Comparison of ENCODE assay signal across 32 mouse cellular contexts in the genomic region with DNA sequence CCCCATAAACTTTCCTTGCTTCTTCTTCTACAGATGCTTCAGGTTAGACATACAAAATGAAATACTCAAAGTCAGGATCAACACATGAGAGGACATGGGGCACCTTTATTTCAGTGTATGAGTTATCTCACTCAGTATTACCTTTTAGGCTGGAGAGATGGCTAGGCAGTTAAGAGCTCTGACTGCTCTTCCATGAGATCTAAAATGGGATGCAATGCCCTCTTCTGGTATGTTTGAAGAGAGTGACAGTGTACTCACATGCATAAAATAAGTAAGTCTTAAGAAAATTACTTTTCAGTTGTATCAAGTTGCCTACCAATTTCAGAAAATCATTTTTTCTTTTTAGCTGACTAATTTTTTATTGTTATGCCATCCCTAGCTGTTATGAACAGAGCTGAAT. TPM values are rescaled to one million over a fixed set of nuclear protein-coding genes. Genes with fewer than 3 reads are reported as not detected.
DNase-seq lines count a peak whose midpoint lies in the region; ATAC-seq and TF ChIP-seq lines count a peak whose summit lies in the region.
"Had no signal": no experiment of that assay in that cellular context is flagged by ENCODE, and none has a peak within 500 bp of the region (broad histone marks: within the 10 kb centered on the region; RNA-seq: fewer than 3 reads in every experiment).

No protein-coding gene starts in this region.

- H3K9ac ChIP-seq in stomach, postnatal 0 days (ENCODE audit: low read length): no peak overlapping the region
- H3K9ac ChIP-seq: hindbrain, embryonic 14.5 days; kidney, embryonic 15.5 days; liver, embryonic 13.5 days; lung, embryonic 14.5 days; neural tube, embryonic 12.5 days had no signal

- H3K4me3 ChIP-seq in stomach, postnatal 0 days (ENCODE audit: low read depth, low read length): no peak overlapping the region
- H3K4me3 ChIP-seq: forebrain, embryonic 10.5 days; kidney, embryonic 15.5 days; liver, embryonic 13.5 days; neural tube, embryonic 12.5 days had no signal

- no peak overlapping the region for H3K27ac ChIP-seq in stomach, postnatal 0 days (replicated peaks)
- H3K27ac ChIP-seq: forebrain, embryonic 10.5 days; hindbrain, embryonic 14.5 days; kidney, embryonic 15.5 days; liver, embryonic 13.5 days; neural tube, embryonic 12.5 days had no signal

- H3K4me1 ChIP-seq in stomach, postnatal 0 days (replicated peaks; ENCODE audit: control insufficient read depth, insufficient read depth): no peaks in the 10 kb centered on the region
- H3K4me1 ChIP-seq: forebrain, embryonic 10.5 days; kidney, embryonic 15.5 days; liver, embryonic 13.5 days; neural tube, embryonic 12.5 days had no signal

- H3K9me3 ChIP-seq in stomach, postnatal 0 days (ENCODE audit: control insufficient read depth, low read length): no peaks in the 10 kb centered on the region
- H3K9me3 ChIP-seq: forebrain, embryonic 10.5 days; kidney, embryonic 15.5 days; liver, embryonic 13.5 days; neural tube, embryonic 12.5 days had no signal

- H3K27me3 ChIP-seq in stomach, postnatal 0 days (ENCODE audit: control insufficient read depth, insufficient read depth, low read length): no peaks in the 10 kb centered on the region
- H3K27me3 ChIP-seq: kidney, embryonic 15.5 days; liver, embryonic 13.5 days; neural tube, embryonic 12.5 days; Patski had no signal

- TF ChIP-seq CTCF in stomach, postnatal 0 days (IDR thresholded peaks at IDR 0.05; ENCODE audit: low read depth): 0 out of 2 replicates have a peak, but pooled peaks have one; percentile 7

- no peak for TF ChIP-seq EP300 in stomach, postnatal 0 days (optimal IDR thresholded peaks at IDR 0.05)

- no peak for ATAC-seq in stomach, postnatal 0 days (ENCODE audit: low FRiP score, low TSS enrichment)
- ATAC-seq: forebrain, embryonic 16.5 days; Patski had no signal

- no peaks in the 10 kb centered on the region for H3K36me3 ChIP-seq in stomach, postnatal 0 days (ENCODE audit: control insufficient read depth, insufficient read depth, low read length)
- H3K36me3 ChIP-seq: forebrain, embryonic 10.5 days; kidney, embryonic 15.5 days; liver, embryonic 13.5 days; neural tube, embryonic 12.5 days had no signal

- DNase-seq in kidney, adult 9 months: peak; percentile 3
- no peak for DNase-seq in kidney, postnatal 14 days
- peak; percentile 10 for DNase-seq in thymus, postnatal 0 days (ENCODE audit: low spot score)
- no peak for DNase-seq in thymus, postnatal 4 days
- DNase-seq in induced T-regulatory cell, adult 2 months (ENCODE audit: low read depth): peak; percentile 28
- no peak for DNase-seq in stomach, postnatal 0 days (ENCODE audit: low spot score)
- no peak for DNase-seq in adrenal gland, adult (ENCODE audit: inconsistent age in 2 of 2, low spot score in 1 of 2)
- no peak for DNase-seq in right cerebral cortex, postnatal 36 days (ENCODE audit: low spot score in 2 of 2)
- DNase-seq: adrenal gland, adult 8-10 months; cerebellum, adult 8-10 months; gastrocnemius, postnatal 25 days; heart, postnatal 36 days; liver, embryonic 13.5 days; lung, embryonic 14.5 days; midbrain, embryonic 14.5 days; retina, postnatal 1 day; right cerebral cortex, postnatal 4 days; thymus, adult 2 months had no signal

- no peak overlapping the region for H3K4me2 ChIP-seq in stomach, postnatal 0 days (replicated peaks; ENCODE audit: low read depth)
- H3K4me2 ChIP-seq: hindbrain, embryonic 14.5 days; kidney, embryonic 15.5 days; liver, embryonic 13.5 days; lung, embryonic 14.5 days; neural tube, embryonic 12.5 days had no signal

RNA-seq across cellular contexts. Expression of a gene that starts 4.7 kb away (rescaled TPM):
- not detected in 2 replicates for polyA plus RNA-seq in thymus, postnatal 0 days (2015; fragmentation: Nextera tagmentation; extraction: Ambion mirVana)
- polyA plus RNA-seq in stomach, postnatal 0 days (2015; fragmentation: Nextera tagmentation; extraction: Ambion mirVana): not detected in 2 replicates
- polyA plus RNA-seq: C2C12; embryonic facial prominence, embryonic 11.5 days; forebrain, embryonic 10.5 days; forebrain, embryonic 16.5 days; heart, embryonic 14.5 days; hindbrain, embryonic 14.5 days; intestine, embryonic 14.5 days; kidney, embryonic 15.5 days; large intestine, adult 2 months; limb, embryonic 11.5 days; liver, embryonic 13.5 days; lung, embryonic 14.5 days; midbrain, embryonic 14.5 days; neural tube, embryonic 12.5 days; Patski; stomach, embryonic 16.5 days; thymus, adult 2 months; urinary bladder, adult 2 months had no signal

RNA-seq across cellular contexts. Expression of a gene that starts 20.3 kb away (rescaled TPM):
- not detected in 2 replicates for polyA plus RNA-seq in thymus, postnatal 0 days (2015; fragmentation: Nextera tagmentation; extraction: Ambion mirVana)
- polyA plus RNA-seq in stomach, postnatal 0 days (2015; fragmentation: Nextera tagmentation; extraction: Ambion mirVana): not detected in 2 replicates
- polyA plus RNA-seq: C2C12; embryonic facial prominence, embryonic 11.5 days; forebrain, embryonic 10.5 days; forebrain, embryonic 16.5 days; heart, embryonic 14.5 days; hindbrain, embryonic 14.5 days; intestine, embryonic 14.5 days; kidney, embryonic 15.5 days; large intestine, adult 2 months; limb, embryonic 11.5 days; liver, embryonic 13.5 days; lung, embryonic 14.5 days; midbrain, embryonic 14.5 days; neural tube, embryonic 12.5 days; Patski; stomach, embryonic 16.5 days; thymus, adult 2 months; urinary bladder, adult 2 months had no signal

RNA-seq across cellular contexts. Expression of a gene that starts 25.6 kb away (rescaled TPM):
- polyA plus RNA-seq in thymus, postnatal 0 days (2015; fragmentation: Nextera tagmentation; extraction: Ambion mirVana): not detected in 2 replicates
- not detected in 2 replicates for polyA plus RNA-seq in stomach, postnatal 0 days (2015; fragmentation: Nextera tagmentation; extraction: Ambion mirVana)
- polyA plus RNA-seq: C2C12; embryonic facial prominence, embryonic 11.5 days; forebrain, embryonic 10.5 days; forebrain, embryonic 16.5 days; heart, embryonic 14.5 days; hindbrain, embryonic 14.5 days; intestine, embryonic 14.5 days; kidney, embryonic 15.5 days; large intestine, adult 2 months; limb, embryonic 11.5 days; liver, embryonic 13.5 days; lung, embryonic 14.5 days; midbrain, embryonic 14.5 days; neural tube, embryonic 12.5 days; stomach, embryonic 16.5 days; thymus, adult 2 months; urinary bladder, adult 2 months had no signal

RNA-seq across cellular contexts. Expression of a gene that starts 33.1 kb away (rescaled TPM):
- polyA plus RNA-seq in thymus, postnatal 0 days (2015; fragmentation: Nextera tagmentation; extraction: Ambion mirVana): not detected in 2 replicates
- not detected in 2 replicates for polyA plus RNA-seq in stomach, postnatal 0 days (2015; fragmentation: Nextera tagmentation; extraction: Ambion mirVana)
- polyA plus RNA-seq: C2C12; embryonic facial prominence, embryonic 11.5 days; forebrain, embryonic 10.5 days; forebrain, embryonic 16.5 days; heart, embryonic 14.5 days; hindbrain, embryonic 14.5 days; intestine, embryonic 14.5 days; kidney, embryonic 15.5 days; large intestine, adult 2 months; limb, embryonic 11.5 days; liver, embryonic 13.5 days; lung, embryonic 14.5 days; midbrain, embryonic 14.5 days; neural tube, embryonic 12.5 days; Patski; stomach, embryonic 16.5 days; thymus, adult 2 months; urinary bladder, adult 2 months had no signal

RNA-seq across cellular contexts. Expression of a gene that starts 45.4 kb away (rescaled TPM):
- not detected in 2 replicates for polyA plus RNA-seq in thymus, postnatal 0 days (2015; fragmentation: Nextera tagmentation; extraction: Ambion mirVana)
- not detected in 2 replicates for polyA plus RNA-seq in stomach, postnatal 0 days (2015; fragmentation: Nextera tagmentation; extraction: Ambion mirVana)
- polyA plus RNA-seq: C2C12; embryonic facial prominence, embryonic 11.5 days; forebrain, embryonic 10.5 days; forebrain, embryonic 16.5 days; heart, embryonic 14.5 days; hindbrain, embryonic 14.5 days; intestine, embryonic 14.5 days; kidney, embryonic 15.5 days; large intestine, adult 2 months; limb, embryonic 11.5 days; liver, embryonic 13.5 days; lung, embryonic 14.5 days; midbrain, embryonic 14.5 days; neural tube, embryonic 12.5 days; stomach, embryonic 16.5 days; thymus, adult 2 months; urinary bladder, adult 2 months had no signal

Comparison
In these comparisons a context has a peak if more than half of its experiments do, and no peak if none do; other contexts are left out.
1. DNase-seq: peak in kidney, adult 9 months (single experiment), thymus, postnatal 0 days (single experiment) and induced T-regulatory cell, adult 2 months (single experiment); none in kidney, postnatal 14 days (single experiment), thymus, postnatal 4 days (single experiment), stomach, postnatal 0 days (single experiment), adrenal gland, adult (0 of 2) and right cerebral cortex, postnatal 36 days (0 of 2).